Mouse (Mus musculus) heart, embryonic 13.5 days (tissue): ENCODE measurements at regions not wholly inside any gene's neighbourhood (a gene's known extent, or its start where the extent isn't known, plus 50 kb on each side); places are given as distances from the start of the nearest gene placed in this dataset.
"Not testable (repeated sequence)": the region's sequence is repeated elsewhere in the genome, so short reads cannot be mapped to it uniquely, and the experiment has no call there.

Experiments
- ATAC-seq: fragments of 200-750 bp; cut with Nextera tagmentation; 2 replicates; pipeline ENCODE4 v1.8.0; 2017; ENCODE audit warnings: moderate TSS enrichment; ENCODE audit not compliant: insufficient number of reproducible peaks, low FRiP score, low TSS enrichment; ENCODE audit errors: extremely low read depth
- H3K27ac ChIP-seq: fragments of 300-500 bp; sonication (generic); replicated peaks from 2 replicates; pipeline ENCODE4 v1.5.1; 2015; ENCODE audit warnings: moderate library complexity, mild to moderate bottlenecking, inconsistent platforms
- H3K27me3 ChIP-seq: fragments of 300-500 bp; sonication (generic); replicated peaks from 2 replicates; pipeline ENCODE4 v1.6.1; 2015; ENCODE audit warnings: mild to moderate bottlenecking, inconsistent platforms
- H3K36me3 ChIP-seq: fragments of 300-500 bp; sonication (generic); 2 replicates; pipeline ENCODE4 v1.6.1; 2015; ENCODE audit warnings: mild to moderate bottlenecking, inconsistent platforms
- H3K4me1 ChIP-seq: fragments of 300-500 bp; sonication (generic); 2 replicates; pipeline ENCODE4 v1.6.1; 2015; ENCODE audit warnings: inconsistent platforms
- H3K4me2 ChIP-seq: fragments of 300-500 bp; sonication (generic); 2 replicates; pipeline ENCODE4 v1.6.1; 2015; ENCODE audit warnings: inconsistent platforms, mild to moderate bottlenecking, moderate library complexity
- H3K4me3 ChIP-seq: fragments of 300-500 bp; sonication (generic); 2 replicates; pipeline ENCODE4 v1.5.1; 2015; ENCODE audit warnings: moderate library complexity, mild to moderate bottlenecking, inconsistent platforms
- H3K9ac ChIP-seq: fragments of 300-500 bp; sonication (generic); 2 replicates; pipeline ENCODE4 v1.6.1; 2015; ENCODE audit warnings: inconsistent platforms, mild to moderate bottlenecking, moderate library complexity
- H3K9me3 ChIP-seq: fragments of 300-500 bp; sonication (generic); 2 replicates; pipeline ENCODE4 v1.6.1; 2016; ENCODE audit warnings: inconsistent platforms
- WGBS: fragments of 180-500 bp; shearing (Covaris S2); methylation state at CpG from one replicate; pipeline ENCODE4 v1.1.7; 2015; ENCODE audit warnings: mixed read lengths; 5-methylcytosine and 5-hydroxymethylcytosine counted together

GRCm38 (mm10) chr6:37749016-37749415 is 121.6 kb upstream of the Trim24 start:
- ATAC-seq: no peak
- Histone ChIP-seq H3K27me3 (no peaks in the 10 kb centered on the region), H3K4me2 (no peak overlapping the region), H3K9me3 (peaks cover 15% of the 10 kb centered on the region; the same call in 1 of the 2 replicates), H3K4me1 (no peaks in the 10 kb centered on the region), H3K27ac (no peak overlapping the region), H3K9ac (no peak overlapping the region), H3K4me3 (no peak overlapping the region), H3K36me3 (no peaks in the 10 kb centered on the region)
- WGBS: 79% methylated on average over 5 of the region's 5 CpGs

- Histone ChIP-seq H3K27me3 (no peaks in the 10 kb centered on the region), H3K9ac (no peak overlapping the region), H3K27ac (no peak overlapping the region), H3K9me3 (peaks cover 15% of the 10 kb centered on the region; the same call in 1 of the 2 replicates), H3K36me3 (no peaks in the 10 kb centered on the region), H3K4me1 (no peaks in the 10 kb centered on the region), H3K4me3 (no peak overlapping the region), H3K4me2 (no peak overlapping the region)
- no peak for ATAC-seq
- 91% methylated on average over 3 of the region's 3 CpGs for WGBS
These were observed 120.3 kb upstream of the Trim24 start for GRCm38 (mm10) chr6:37750271-37750670.

GRCm38 (mm10) chr6:37751701-37752100 is 118.9 kb upstream of the Trim24 start:
- Histone ChIP-seq H3K36me3 (no peaks in the 10 kb centered on the region), H3K4me1 (no peaks in the 10 kb centered on the region), H3K4me2 (no peak overlapping the region), H3K9ac (no peak overlapping the region), H3K27me3 (no peaks in the 10 kb centered on the region), H3K4me3 (no peak overlapping the region), H3K27ac (no peak overlapping the region), H3K9me3 (peaks cover 6% of the 10 kb centered on the region; the same call in 1 of the 2 replicates)
- no peak for ATAC-seq

GRCm38 (mm10) chr6:37761003-37761402 is 109.6 kb upstream of the Trim24 start:
- ATAC-seq: not testable (repeated sequence)

GRCm38 (mm10) chr6:37763036-37763435 is 107.6 kb upstream of the Trim24 start:
- ATAC-seq: no peak
- Histone ChIP-seq H3K9me3 (peaks cover 7% of the 10 kb centered on the region), H3K36me3 (no peaks in the 10 kb centered on the region), H3K9ac (no peak overlapping the region), H3K27me3 (no peaks in the 10 kb centered on the region), H3K4me3 (no peak overlapping the region), H3K4me2 (no peak overlapping the region), H3K4me1 (no peaks in the 10 kb centered on the region), H3K27ac (no peak overlapping the region)
- 57% methylated on average over 2 of the region's 2 CpGs for WGBS

More at GRCm38 (mm10) chr6:37761003-37761402, 109.6 kb upstream of the Trim24 start:
- H3K4me2 ChIP-seq, H3K36me3 ChIP-seq, H3K9ac ChIP-seq, H3K27me3 ChIP-seq, H3K27ac ChIP-seq, H3K4me1 ChIP-seq, H3K4me3 ChIP-seq: not testable (repeated sequence)
- H3K9me3 ChIP-seq: peaks cover 15% of the 10 kb centered on the region
- WGBS: 80% methylated on average over 4 of the region's 5 CpGs

- no peak for ATAC-seq
- Histone ChIP-seq H3K36me3 (no peaks in the 10 kb centered on the region), H3K4me3 (no peak overlapping the region), H3K9ac (no peak overlapping the region), H3K4me1 (no peaks in the 10 kb centered on the region), H3K27me3 (no peaks in the 10 kb centered on the region), H3K27ac (no peak overlapping the region), H3K4me2 (no peak overlapping the region), H3K9me3 (no peaks in the 10 kb centered on the region)
These were observed 102.9 kb upstream of the Trim24 start for GRCm38 (mm10) chr6:37767690-37768089.

- H3K4me2 ChIP-seq: no peak overlapping the region
- H3K4me1 ChIP-seq: no peaks in the 10 kb centered on the region
- H3K36me3 ChIP-seq: no peaks in the 10 kb centered on the region
- no peak overlapping the region for H3K9ac ChIP-seq
- no peak overlapping the region for H3K4me3 ChIP-seq
- no peak overlapping the region for H3K27ac ChIP-seq
- no peak for ATAC-seq
- 0 out of 2 replicates have a peak, but pooled peaks cover 4% of the 10 kb centered on the region for H3K9me3 ChIP-seq
- H3K27me3 ChIP-seq: no peaks in the 10 kb centered on the region
These were observed 97.3 kb upstream of the Trim24 start for GRCm38 (mm10) chr6:37773294-37773693.

- Histone ChIP-seq H3K27me3 (no peaks in the 10 kb centered on the region), H3K4me1 (no peaks in the 10 kb centered on the region), H3K9ac (no peak overlapping the region), H3K4me3 (no peak overlapping the region), H3K4me2 (no peak overlapping the region), H3K27ac (no peak overlapping the region), H3K9me3 (0 out of 2 replicates have a peak, but pooled peaks cover 4% of the 10 kb centered on the region), H3K36me3 (no peaks in the 10 kb centered on the region)
- no peak for ATAC-seq
These were observed 95.5 kb upstream of the Trim24 start for GRCm38 (mm10) chr6:37775151-37775550.

GRCm38 (mm10) chr6:37779893-37780292 is 90.7 kb upstream of the Trim24 start:
- no peak overlapping the region for H3K27ac ChIP-seq
- no peak overlapping the region for H3K9ac ChIP-seq
- no peaks in the 10 kb centered on the region for H3K4me1 ChIP-seq
- no peak for ATAC-seq
- no peak overlapping the region for H3K4me3 ChIP-seq
- H3K27me3 ChIP-seq: no peaks in the 10 kb centered on the region
- no peaks in the 10 kb centered on the region for H3K36me3 ChIP-seq
- no peak overlapping the region for H3K4me2 ChIP-seq
- H3K9me3 ChIP-seq: peaks cover 23% of the 10 kb centered on the region

- H3K9me3 ChIP-seq: peaks cover 25% of the 10 kb centered on the region
- H3K27me3 ChIP-seq: no peaks in the 10 kb centered on the region
- H3K9ac ChIP-seq: no peak overlapping the region
- no peak overlapping the region for H3K27ac ChIP-seq
- H3K4me1 ChIP-seq: no peaks in the 10 kb centered on the region
- no peak overlapping the region for H3K4me2 ChIP-seq
- H3K4me3 ChIP-seq: no peak overlapping the region
- H3K36me3 ChIP-seq: no peaks in the 10 kb centered on the region
- no peak for ATAC-seq
These were observed 88.7 kb upstream of the Trim24 start for GRCm38 (mm10) chr6:37781894-37782293.

- H3K36me3 ChIP-seq, H3K27ac ChIP-seq, H3K4me3 ChIP-seq, H3K4me2 ChIP-seq, H3K27me3 ChIP-seq, H3K9ac ChIP-seq, ATAC-seq, H3K4me1 ChIP-seq: not testable (repeated sequence)
- WGBS: 83% methylated on average over 3 of the region's 3 CpGs
- peaks cover 25% of the 10 kb centered on the region for H3K9me3 ChIP-seq
These were observed 85.3 kb upstream of the Trim24 start for GRCm38 (mm10) chr6:37785280-37785679.

- H3K9me3 ChIP-seq: peaks cover 25% of the 10 kb centered on the region
- no peaks in the 10 kb centered on the region for H3K36me3 ChIP-seq
- H3K9ac ChIP-seq: no peak overlapping the region
- H3K27me3 ChIP-seq: no peaks in the 10 kb centered on the region
- H3K4me2 ChIP-seq: no peak overlapping the region
- no peak for ATAC-seq
- no peak overlapping the region for H3K27ac ChIP-seq
- H3K4me3 ChIP-seq: no peak overlapping the region
- no peaks in the 10 kb centered on the region for H3K4me1 ChIP-seq
- WGBS: 79% methylated on average over 7 of the region's 7 CpGs
These were observed 84.9 kb upstream of the Trim24 start for GRCm38 (mm10) chr6:37785741-37786140.

- H3K27ac ChIP-seq, H3K9ac ChIP-seq, ATAC-seq, H3K4me2 ChIP-seq, H3K4me3 ChIP-seq, H3K27me3 ChIP-seq, H3K4me1 ChIP-seq, H3K36me3 ChIP-seq: not testable (repeated sequence)
- peaks cover 16% of the 10 kb centered on the region for H3K9me3 ChIP-seq
- 73% methylated on average over 4 of the region's 8 CpGs for WGBS
These were observed 82.8 kb upstream of the Trim24 start for GRCm38 (mm10) chr6:37787858-37788257.
